Mouse (Mus musculus): Measurements from ENCODE around the gene Epb41l5. TPM values are rescaled to one million over a fixed set of nuclear protein-coding genes. Genes with fewer than 3 reads are reported as not detected.

Gene Epb41l5
- total RNA-seq, 2 experiments from 2014 or later, result 1.5 to 2.8 TPM

DNA sequence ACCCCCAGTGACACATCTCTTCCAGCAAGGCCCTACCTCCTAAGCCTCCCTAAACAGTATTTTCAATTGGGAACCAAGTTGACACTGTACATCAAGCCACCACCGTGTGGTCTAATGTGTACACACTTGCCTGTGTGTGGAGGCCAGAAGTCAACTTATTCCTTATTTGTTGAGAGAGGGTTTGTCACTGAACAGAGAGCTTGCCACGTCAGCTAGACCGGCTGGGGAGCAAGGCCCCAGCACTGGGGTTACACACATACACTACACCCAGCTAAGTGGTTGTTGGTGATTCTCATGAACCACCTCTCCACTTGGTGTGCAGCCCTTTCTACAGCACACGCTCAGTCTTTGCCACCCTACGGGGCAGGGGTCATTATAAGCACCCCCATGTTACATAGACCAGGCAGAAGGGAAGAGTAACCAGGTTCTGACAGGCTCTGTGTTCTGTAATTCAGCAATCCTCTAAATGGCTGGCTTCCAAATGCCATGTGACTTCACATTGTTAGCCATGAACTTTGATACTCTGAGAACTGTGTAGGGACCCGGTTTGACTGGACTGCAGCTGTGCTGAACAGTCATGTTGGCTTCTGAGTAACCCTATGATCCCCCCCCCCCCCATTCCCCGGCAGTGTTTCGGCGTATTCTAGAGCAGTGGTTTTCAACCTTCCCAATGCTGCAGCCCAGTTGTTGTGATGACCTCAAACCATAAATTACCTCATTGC, 107.8 kb downstream of the Epb41l5 start:
- intact Hi-C loops (cut with DNase I; ENCODE audit: low total_unique reads), result loop anchor here (10.0 kb wide), 2 partner anchors 384 to 464 kb away; partner anchors contain the start of gene Sctr
- no peak for DNase-seq

DNA sequence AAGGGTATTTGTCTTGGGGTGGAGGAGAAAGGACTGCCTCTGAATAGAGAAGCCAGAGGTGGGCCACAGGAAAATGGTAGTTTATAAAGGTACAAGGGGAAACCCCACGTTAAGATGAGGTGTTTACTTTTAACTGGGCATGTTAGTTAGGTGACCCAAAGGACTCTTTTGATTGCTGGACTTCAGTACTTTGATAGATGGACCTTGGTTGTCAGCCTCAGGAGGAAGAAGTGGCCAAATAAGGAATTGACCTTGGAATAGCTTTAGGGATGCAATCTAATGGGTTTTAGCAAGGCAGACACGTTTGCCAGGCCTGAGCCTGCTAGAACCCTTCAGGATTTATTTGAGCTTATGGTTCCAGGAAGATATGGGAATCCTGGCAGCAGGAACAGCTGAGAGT, 109.5 kb downstream of the Epb41l5 start:
- no peak for DNase-seq
- intact Hi-C loops (cut with DNase I; ENCODE audit: low total_unique reads), result no loop called here

DNA sequence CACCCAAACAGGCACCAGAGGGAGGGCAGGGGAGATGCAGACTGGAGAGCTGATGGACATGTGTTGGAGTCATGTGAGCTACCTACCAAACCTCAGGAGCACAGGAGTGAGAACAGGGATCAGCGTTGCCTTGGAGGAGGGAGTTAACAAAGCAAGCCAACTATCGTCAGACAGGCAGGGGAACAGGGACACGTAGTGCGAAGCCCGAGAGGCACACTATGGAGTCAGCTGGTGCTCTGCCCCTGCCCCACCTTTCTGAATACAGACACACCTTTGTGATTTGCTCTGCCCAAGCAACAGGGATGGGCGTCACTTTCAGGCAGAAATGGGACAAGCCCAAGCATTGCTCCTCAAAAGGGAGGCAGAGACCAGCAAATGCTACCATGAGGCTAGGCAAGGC, 111.1 kb downstream of the Epb41l5 start:
- no peak for DNase-seq
- intact Hi-C loops (cut with DNase I; ENCODE audit: low total_unique reads), result no loop called here

DNA sequence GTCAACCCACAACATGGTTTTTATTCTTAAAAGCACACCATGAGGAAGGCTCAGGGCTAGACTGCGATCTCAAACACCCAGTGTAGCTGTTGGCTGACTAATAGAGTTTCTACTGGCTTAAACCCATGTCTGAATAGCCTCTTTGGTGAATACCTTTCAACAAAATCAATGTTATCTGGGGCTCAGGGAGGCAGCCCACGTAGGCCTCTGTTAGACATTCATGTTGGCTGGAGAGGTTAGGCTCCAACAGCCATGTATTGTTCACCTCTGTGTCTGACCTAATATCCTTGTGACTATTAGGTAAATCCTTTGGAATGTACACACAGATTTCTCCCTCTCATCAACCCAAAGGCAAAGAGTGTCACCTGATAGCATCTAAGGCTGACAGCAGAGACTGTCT, 112.7 kb downstream of the Epb41l5 start:
- intact Hi-C loops (cut with DNase I; ENCODE audit: low total_unique reads), result no loop called here

DNA sequence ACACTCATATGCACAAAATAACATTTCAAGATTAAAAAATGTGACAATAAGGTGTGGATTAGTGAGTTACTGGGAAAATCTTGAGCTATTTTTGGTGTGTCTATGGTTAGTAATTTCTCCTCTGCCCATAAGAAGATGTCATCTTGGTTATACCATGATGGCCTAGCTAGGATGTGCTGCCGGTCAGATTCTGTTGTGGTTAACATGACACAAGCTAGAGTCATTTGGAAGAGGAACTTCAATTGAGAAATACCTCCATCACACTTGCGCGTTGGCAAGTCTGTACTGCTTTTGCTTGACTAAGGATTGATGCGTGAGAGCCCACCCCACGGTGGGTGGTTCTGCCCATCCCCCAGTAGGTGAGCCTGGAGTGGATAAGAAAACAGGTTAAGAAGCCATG, 114.5 kb downstream of the Epb41l5 start:
- intact Hi-C loops (cut with DNase I; ENCODE audit: low total_unique reads), result no loop called here
- no peak for DNase-seq

More for the DNA sequence above, 112.7 kb downstream of the Epb41l5 start:
- DNase-seq, result no peak

DNA sequence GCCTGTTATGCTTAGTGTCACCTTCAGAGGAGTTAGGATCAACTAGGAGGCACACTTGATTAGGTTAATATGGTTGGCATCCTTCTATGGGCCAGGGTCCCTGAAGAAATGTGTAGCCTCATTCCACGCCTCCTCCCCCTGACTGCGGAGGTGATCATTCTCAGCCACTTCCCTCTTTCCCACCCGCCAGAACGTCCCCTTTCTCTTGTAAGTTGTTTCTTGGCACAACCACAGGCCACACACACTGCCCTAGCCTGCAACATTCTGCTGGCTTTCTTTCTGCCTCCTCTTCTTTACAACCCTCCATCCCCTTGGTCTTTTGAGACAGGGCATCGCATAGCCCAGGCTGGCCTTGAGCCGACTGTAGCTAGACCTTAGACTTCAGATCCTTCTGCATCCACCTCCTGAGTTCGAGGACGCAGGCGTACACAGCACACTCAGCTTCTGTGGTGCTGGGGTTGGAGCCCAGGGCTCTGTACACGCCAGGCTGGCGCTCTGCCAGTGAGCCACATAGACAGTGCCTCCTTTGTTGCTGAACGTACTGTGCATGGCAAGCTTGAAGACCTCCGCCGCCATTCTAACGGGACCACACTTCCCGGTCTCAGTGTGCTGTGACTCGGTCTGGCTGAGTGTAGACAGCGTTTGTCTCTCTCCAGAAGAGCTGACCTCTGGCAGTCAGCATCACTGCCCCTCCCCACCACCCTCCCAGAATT, 115.6 kb downstream of the Epb41l5 start:
- intact Hi-C loops (cut with DNase I; ENCODE audit: low total_unique reads), result no loop called here
- DNase-seq, result no peak

DNA sequence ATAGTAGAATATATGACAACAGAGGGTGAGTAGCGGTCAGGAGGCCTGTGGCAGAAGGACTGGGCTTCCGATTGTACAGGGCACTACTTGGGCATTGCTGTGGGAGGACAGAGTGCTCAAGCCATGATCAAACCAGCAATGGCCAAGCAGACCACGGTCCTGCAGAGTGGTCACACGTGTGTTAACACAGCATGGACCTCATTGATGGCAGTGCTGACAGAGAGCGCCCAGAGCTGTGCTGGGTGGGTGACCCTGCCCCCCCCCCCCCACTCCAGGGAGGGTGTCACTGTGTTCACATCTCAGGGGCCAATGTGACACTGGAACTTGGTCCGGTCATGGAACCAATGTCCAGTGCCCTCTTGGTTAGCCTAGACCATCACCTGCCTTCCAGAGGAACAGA, 116.6 kb downstream of the Epb41l5 start:
- intact Hi-C loops (cut with DNase I; ENCODE audit: low total_unique reads), result no loop called here

DNA sequence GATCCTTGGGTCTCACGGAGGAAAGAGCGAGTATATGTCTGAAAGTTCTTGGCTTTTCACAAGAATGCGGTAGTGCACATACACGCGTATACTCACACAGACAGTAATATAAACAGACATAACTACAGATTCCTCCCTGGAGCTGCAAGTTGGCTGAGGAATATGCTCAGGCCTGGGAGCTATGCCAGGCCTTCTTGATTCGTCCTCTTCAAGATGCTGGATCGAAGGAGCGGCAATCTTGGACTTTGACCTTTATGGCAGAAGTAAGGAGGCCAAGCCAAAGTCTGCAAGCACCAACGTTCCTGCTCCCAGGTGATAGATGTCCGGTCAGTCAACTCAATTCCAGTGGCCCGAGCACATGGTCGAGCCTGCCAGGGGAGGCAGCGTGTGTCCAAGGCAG, 117.9 kb downstream of the Epb41l5 start:
- DNase-seq, result no peak
- intact Hi-C loops (cut with DNase I; ENCODE audit: low total_unique reads), result no loop called here

More for the DNA sequence above, 116.6 kb downstream of the Epb41l5 start:
- no peak for DNase-seq

DNA sequence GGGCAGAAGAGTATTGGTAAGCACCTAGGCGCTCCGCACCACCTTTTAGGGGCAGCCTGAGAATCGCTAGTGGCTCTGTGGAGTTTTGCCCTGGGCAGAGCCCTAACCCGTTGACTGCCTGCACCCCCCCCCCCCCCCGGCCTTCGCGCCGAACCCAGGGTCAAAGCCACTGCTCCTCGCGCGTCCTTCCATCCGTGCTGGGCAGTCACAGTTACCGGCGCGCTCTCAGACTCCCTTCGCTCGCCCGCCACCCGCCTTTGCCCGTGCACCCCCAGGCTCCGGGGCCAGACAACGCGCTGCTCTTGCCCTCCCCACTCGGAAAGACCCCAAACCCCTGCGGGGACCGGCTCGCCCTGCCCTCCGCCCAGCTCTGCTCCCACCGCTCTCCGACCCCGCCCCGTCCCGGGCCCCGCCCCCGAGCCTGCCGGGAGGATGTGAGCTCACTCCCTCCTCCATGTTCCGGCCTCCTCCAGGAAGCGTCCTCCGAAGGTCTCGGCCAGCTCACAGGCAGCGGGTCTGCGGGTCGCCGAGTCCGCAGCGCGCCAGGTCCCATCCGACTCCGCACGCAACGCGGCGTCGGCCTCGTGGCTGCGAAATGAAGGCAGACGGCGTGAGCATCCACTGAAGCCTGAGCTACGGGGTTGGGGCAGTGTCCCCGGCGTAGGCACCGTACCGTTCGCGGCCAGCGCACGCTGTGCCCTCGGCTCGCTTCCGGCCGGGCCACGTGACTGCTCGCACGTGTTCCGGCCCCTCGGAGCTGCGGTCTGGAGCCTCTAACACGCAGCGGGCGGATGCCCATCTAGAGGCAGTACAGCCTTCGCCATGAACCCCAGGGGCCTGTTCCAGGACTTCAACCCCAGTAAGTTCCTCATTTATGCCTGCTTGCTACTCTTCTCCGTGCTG, 122.9 kb downstream of the Epb41l5 start, which contains the start of gene Tmem185b:
Tmem185b (plus strand) TSS at position 472 of the 903 bp plus-strand sequence.
- intact Hi-C loops (cut with DNase I; ENCODE audit: low total_unique reads), result no loop called here
- peak; percentile 95 for DNase-seq

DNA sequence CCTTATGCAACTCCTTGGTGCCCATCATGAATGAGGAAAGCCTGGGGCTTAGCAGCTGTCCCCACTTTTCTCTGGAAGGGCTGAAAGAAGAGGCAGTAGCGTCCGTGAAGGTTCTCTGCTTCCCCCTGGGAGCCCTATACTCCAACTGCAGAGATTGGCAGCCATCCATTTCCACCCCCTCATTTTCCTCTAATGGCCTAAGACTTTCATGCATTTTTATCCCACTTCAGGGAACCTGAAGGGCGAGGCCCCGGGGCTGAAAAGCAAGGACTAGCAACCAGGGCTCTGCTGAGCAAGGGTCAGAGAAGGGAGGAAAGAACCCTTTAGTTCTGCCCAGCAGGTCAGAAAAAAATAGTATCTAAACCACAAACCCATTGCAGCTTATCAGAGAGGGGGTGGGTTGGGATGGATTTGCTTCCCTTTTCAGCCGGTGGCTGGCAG, 123.8 kb downstream of the Epb41l5 start:
- DNase-seq, result peak; percentile 58
- intact Hi-C loops (cut with DNase I; ENCODE audit: low total_unique reads), result no loop called here

DNA sequence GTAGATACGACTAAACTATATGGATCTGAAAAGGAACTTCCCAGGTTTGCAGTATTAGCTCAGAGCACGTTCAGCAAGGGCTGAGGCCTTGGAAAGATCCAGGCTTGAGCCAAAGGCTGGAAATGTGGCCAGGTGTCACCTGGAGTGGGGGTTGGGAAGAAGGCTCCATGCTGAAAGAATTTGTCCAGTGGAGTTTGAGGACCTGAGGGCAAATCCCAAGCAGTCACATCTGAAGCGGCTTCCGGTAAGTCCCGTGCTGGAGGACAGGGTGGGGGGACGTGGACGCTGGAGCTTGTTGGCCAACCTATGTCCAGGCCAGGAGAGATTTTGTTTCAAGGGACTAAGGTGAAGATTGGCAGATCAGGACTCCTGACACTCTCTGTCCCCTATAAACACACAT, 125.0 kb downstream of the Epb41l5 start:
- DNase-seq, result no peak
- intact Hi-C loops (cut with DNase I; ENCODE audit: low total_unique reads), result no loop called here

DNA sequence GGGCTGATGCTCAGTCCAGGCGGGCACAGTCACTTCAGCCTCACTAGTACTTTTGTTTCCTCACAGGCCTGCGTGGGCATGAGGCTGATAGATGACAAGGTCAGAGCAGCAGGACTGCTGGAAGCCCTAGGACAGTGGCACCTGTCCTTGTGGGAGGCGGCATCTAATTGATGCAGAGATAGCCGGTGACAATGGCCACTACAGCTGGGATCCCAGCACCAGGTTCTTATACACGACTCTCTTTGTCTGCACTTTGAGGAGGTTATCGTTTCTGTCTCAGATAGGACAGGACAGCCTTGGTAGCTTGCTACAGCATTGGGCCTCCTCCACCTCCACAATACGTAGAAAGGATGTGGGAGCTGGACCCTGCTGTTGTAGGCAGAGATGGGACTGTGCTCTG, 125.4 kb downstream of the Epb41l5 start:
- no peak for DNase-seq
- intact Hi-C loops (cut with DNase I; ENCODE audit: low total_unique reads), result no loop called here

DNA sequence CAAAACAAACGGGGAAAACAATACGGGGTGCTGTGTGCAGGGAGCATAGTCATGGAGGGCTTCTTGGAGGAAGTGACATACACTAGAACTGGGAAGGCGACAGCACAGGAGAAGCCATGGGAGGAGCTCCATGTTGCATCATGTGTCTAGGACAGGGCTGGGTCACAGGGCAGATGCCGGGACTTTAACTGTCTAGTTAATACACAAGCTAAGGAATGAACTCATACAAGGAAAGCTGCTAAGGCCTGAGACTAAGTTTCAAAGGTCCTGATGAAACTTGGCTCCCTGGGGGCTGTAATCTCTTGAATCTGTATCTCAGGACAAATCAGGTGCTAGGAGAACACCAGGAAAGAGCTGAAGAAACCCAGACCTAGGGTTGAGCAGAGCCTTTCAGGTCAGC, 126.1 kb downstream of the Epb41l5 start:
- intact Hi-C loops (cut with DNase I; ENCODE audit: low total_unique reads), result no loop called here
- no peak for DNase-seq

DNA sequence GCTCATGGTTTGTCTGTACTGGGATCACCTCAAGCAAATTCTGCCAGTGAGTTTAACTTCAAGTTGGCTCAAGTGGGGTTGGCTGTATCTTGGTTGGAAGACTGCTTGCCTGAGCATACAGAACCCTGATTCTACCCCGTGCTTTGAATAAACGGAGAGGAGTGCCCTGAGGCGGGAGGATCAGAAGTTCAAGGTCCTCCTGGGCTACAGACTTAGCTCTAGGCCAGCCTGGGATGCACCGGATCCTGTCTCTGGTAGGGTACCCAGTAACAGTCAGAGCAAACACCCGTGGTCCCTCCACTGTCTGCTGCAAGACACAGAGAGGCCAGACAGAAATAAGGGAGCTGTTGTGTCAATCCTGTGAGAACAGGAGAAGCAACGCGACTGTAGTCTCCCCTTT, 127.1 kb downstream of the Epb41l5 start:
- DNase-seq, result no peak
- intact Hi-C loops (cut with DNase I; ENCODE audit: low total_unique reads), result no loop called here

DNA sequence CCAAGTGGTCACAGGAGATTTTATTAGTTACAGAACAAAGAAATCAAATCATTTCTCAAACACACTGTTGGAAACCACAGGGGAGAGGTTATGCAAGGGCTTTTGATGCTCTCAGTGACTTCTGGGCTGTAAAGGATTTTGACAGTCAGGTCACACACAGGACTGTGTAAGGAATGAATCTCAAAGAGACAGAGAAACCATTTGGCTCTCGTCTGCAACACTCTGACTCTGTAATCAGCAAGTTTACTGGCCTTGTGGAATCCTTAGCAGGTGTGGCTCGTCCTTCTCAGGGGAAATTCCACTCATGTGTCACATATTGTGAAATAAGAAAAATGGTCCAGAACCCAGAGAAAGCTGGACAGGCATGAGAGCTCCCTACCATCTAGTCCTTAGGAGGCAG, 127.8 kb downstream of the Epb41l5 start:
- intact Hi-C loops (cut with DNase I; ENCODE audit: low total_unique reads), result no loop called here
- DNase-seq, result no peak

DNA sequence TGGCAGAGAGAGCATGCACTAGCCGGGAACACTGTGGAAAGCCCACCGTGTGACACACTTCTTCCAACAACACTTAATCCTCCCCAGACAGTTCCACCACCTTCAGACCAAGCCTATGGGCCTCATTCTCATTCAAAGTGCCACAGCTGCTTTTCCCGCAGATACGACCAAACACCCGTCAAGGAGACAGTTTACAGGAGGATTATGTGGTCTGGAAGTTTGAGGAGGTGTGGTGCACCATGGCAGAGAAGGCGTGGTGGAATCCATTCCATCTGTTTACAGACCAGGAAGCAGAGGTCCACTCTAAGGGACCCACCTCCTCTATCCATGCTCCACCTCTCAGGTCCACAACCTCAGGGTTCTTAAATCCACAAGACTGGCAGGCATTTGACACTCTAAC, 129.5 kb downstream of the Epb41l5 start:
- no peak for DNase-seq
- intact Hi-C loops (cut with DNase I; ENCODE audit: low total_unique reads), result no loop called here

DNA sequence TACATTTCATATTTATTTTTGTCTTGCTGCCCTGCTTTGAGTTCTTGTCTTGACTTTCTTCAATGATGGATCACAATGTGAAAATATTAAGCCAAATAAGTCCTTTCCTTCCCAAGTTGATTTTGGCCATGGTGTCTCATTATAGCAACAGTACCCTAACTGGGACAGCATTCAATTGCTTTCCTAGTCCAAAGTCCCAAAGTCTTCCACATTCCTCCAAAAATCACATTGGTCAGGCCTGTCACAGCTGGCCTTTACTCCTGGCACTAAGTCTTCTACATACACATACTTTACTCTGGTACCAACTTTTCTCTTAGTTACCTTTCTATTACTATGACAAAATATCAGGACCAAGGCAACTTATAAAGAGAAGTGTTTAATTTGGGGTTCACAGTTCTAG, 130.0 kb downstream of the Epb41l5 start:
- DNase-seq, result no peak
- intact Hi-C loops (cut with DNase I; ENCODE audit: low total_unique reads), result no loop called here

DNA sequence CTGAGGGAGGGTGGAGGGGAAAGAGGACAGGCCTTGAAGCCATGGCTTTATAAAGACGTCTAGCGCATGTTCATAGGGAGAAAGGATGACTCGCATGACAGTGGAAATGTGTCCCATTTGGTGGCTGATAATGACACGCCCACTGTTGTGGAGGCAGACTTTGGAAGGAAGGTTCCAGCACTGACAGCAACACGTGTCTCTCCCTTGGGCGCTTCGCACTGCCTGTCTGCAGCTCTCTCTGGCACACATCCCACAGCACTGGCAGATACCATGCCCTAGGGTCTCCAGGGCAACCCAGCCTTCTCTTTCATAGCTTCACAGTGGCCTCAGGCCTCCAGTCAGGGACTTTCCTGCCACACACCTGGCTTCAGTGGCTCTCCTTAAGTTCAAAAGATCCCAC, 130.7 kb downstream of the Epb41l5 start:
- intact Hi-C loops (cut with DNase I; ENCODE audit: low total_unique reads), result no loop called here

DNA sequence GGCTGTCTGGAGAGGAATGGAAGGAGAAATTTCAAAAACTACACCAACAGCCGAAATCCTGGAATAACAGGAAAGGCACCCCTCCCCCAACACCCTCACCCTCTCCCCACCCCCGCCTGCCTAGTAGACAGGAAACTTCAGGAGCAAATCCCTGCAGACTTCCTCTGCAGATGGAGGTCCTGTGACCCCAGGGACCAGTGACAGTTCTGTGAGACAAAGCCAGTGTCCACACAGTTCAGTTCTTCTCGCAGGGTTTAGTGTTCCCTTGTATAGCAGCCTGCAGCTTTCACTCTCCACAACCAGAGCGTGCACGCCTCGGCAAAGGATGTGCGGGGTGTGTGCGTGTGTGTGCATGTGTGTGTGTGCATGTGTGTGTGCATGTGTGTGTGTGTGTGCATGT, 137.9 kb downstream of the Epb41l5 start:
- no peak for DNase-seq
- intact Hi-C loops (cut with DNase I; ENCODE audit: low total_unique reads), result no loop called here

More for the DNA sequence above, 130.7 kb downstream of the Epb41l5 start:
- DNase-seq, result no peak

DNA sequence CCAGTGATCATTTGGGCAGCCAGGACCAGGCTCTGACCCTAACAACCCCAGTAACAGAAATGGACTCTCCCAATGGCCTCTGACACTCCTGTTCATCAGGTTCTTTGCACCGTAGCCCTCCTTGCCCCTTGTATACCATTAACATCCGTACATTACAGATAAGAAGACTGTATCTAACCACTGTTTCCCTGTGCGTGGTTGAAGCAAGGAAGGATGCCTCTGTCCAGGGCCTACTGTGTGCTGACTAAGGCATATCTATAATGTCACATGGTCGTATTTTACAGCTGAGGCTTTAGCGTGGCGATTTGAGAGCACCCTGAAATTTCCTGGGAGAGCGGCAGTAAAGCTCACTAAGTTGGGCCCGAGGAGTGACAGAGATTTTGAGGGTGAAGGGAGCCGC, 138.4 kb downstream of the Epb41l5 start:
- DNase-seq, result no peak
- intact Hi-C loops (cut with DNase I; ENCODE audit: low total_unique reads), result no loop called here

All from gastrocnemius, postnatal 14 days (tissue).